Mouse (Mus musculus): Measurements from ENCODE around the gene Zpbp2. TPM values are rescaled to one million over a fixed set of nuclear protein-coding genes. Genes with fewer than 3 reads are reported as not detected.

Zpbp2 gene
- total and polyA plus RNA-seq, 3 experiments = 0.12 to 0.58 TPM; not detected in 1

DNA sequence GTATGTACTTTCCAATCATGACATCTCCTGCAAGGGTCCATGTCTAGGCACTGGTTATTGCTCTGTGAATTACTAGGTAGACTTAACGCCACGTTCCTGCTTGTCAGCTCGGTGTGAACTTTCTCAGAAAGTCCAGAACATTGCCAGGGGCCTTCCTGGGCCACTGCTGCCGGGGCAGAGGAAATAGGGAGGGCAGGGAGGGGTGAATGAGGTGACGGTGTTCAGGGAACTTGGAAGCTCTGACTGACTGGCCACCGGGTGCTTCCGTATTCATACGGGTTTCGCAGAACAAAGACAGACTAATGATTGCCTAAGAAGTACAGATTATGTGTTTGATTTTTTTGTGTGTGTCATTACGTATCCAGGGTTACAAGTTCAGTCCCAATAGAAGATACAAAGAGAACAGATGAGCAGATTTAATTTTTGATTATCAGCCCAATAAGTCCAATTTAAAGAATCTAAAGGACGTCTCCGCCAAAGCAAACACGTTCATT is 13.1 kb downstream of the Zpbp2 start:
- peaks cover 29 to 36% of the 10 kb centered on the region in 2 experiments for H3K27me3 ChIP-seq (ENCODE audit: control insufficient read depth in 1 of 2, insufficient read depth in 2 of 2, low read length in 2 of 2)
- no peak overlapping the region for H3K27ac ChIP-seq (ENCODE audit: control insufficient read depth, low read depth, low read length)
- no peaks in the 10 kb centered on the region for H3K4me1 ChIP-seq (ENCODE audit: control insufficient read depth in 1 of 2, insufficient read depth in 2 of 2, low read length in 2 of 2)
- H3K9ac ChIP-seq (ENCODE audit: control insufficient read depth, low read depth, low read length, poor library complexity, severe bottlenecking) = no peak overlapping the region
- no peak for TF ChIP-seq ZKSCAN1 (IDR thresholded peaks at IDR 0.05; ENCODE audit: low read depth, low read length)
- TF ChIP-seq ZNF384 (IDR thresholded peaks at IDR 0.05; ENCODE audit: low read depth, low read length) = no peak
- TF ChIP-seq TAL1 (IDR thresholded peaks at IDR 0.05; ENCODE audit: low read length) = no peak
- TF ChIP-seq ELF1 (IDR thresholded peaks at IDR 0.05; ENCODE audit: low read depth, low read length) = no peak
- no peak for TF ChIP-seq GATA1 (IDR thresholded peaks at IDR 0.05; ENCODE audit: low read depth, low read length)
- TF ChIP-seq CHD1 (IDR thresholded peaks at IDR 0.05; ENCODE audit: low read depth, low read length) = no peak
- TF ChIP-seq TCF12 (IDR thresholded peaks at IDR 0.05; ENCODE audit: low read depth, low read length) = no peak
- no peaks in the 10 kb centered on the region for H3K9me3 ChIP-seq (replicated peaks; ENCODE audit: insufficient read depth, low read length)
- no peaks in the 10 kb centered on the region for H3K79me2 ChIP-seq (ENCODE audit: control insufficient read depth, insufficient read depth, low read length, poor library complexity)
- H3K36me3 ChIP-seq (ENCODE audit: control insufficient read depth in 1 of 2, insufficient read depth in 2 of 2, low read length in 2 of 2) = no peaks in the 10 kb centered on the region
- no peak for DNase-seq (ENCODE audit: low read depth, low spot score)
- H3K4me3 ChIP-seq (ENCODE audit: control insufficient read depth in 1 of 2, insufficient read depth in 1 of 2, low read depth in 2 of 2, low read length in 2 of 2) = no peak overlapping the region

DNA sequence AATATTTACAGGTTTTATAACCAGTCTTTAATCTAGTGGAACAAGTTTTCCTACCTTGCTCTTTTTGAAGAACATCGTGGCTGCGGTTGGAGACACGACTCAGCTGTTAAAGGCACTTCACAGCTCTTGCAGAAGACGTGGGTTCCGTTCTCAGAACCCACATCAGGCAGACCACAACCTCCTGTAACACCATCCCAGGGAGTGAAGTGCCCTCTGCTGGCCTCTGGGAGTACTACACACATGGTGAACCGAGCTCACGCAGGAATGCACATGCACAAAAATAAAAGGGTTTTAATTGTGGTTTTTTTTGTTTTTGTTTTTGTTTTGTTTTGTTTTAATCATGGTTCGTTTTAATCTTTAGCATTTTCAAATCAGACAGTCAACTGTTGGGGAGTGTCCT is 17.4 kb downstream of the Zpbp2 start:
- no peak overlapping the region for H3K4me3 ChIP-seq (ENCODE audit: control insufficient read depth in 1 of 2, insufficient read depth in 1 of 2, low read depth in 2 of 2, low read length in 2 of 2)
- peaks cover 11 to 19% of the 10 kb centered on the region in 2 experiments for H3K27me3 ChIP-seq (ENCODE audit: control insufficient read depth in 1 of 2, insufficient read depth in 2 of 2, low read length in 2 of 2)
- no peaks in the 10 kb centered on the region for H3K79me2 ChIP-seq (ENCODE audit: control insufficient read depth, insufficient read depth, low read length, poor library complexity)
- H3K4me1 ChIP-seq (ENCODE audit: control insufficient read depth in 1 of 2, insufficient read depth in 2 of 2, low read length in 2 of 2) = no peaks in the 10 kb centered on the region
- TF ChIP-seq CTCF (IDR thresholded peaks at IDR 0.05 in 2 of 3, conservative IDR thresholded peaks at IDR 0.05 in 1 of 3; ENCODE audit: control insufficient read depth in 1 of 3, insufficient read depth in 1 of 3, low read depth in 2 of 3, low read length in 3 of 3, poor library complexity in 1 of 3, severe bottlenecking in 1 of 3) (peak; percentile 55 to 67 (median 57)), SMC3 (IDR thresholded peaks at IDR 0.05; ENCODE audit: low read depth, low read length) (peak; percentile 42), TBP (IDR thresholded peaks at IDR 0.05; ENCODE audit: low read depth, low read length) (no peak), CHD2 (IDR thresholded peaks at IDR 0.05; ENCODE audit: low read length) (no peak), TAL1 (IDR thresholded peaks at IDR 0.05; ENCODE audit: low read length) (no peak), RAD21 (IDR thresholded peaks at IDR 0.05; ENCODE audit: low read depth, low read length) (peak; percentile 40), EP300 (IDR thresholded peaks at IDR 0.05; ENCODE audit: low read depth in 1 of 2, low read length in 2 of 2) (no peak)
- peak; percentile 46 for DNase-seq (ENCODE audit: low read depth, low spot score)
- no peak overlapping the region for H3K9ac ChIP-seq (ENCODE audit: control insufficient read depth, low read depth, low read length, poor library complexity, severe bottlenecking)
- no peak overlapping the region for H3K27ac ChIP-seq (ENCODE audit: control insufficient read depth, low read depth, low read length)
- no peaks in the 10 kb centered on the region for H3K9me3 ChIP-seq (replicated peaks; ENCODE audit: insufficient read depth, low read length)
- H3K36me3 ChIP-seq (ENCODE audit: control insufficient read depth in 1 of 2, insufficient read depth in 2 of 2, low read length in 2 of 2) = no peaks in the 10 kb centered on the region

DNA sequence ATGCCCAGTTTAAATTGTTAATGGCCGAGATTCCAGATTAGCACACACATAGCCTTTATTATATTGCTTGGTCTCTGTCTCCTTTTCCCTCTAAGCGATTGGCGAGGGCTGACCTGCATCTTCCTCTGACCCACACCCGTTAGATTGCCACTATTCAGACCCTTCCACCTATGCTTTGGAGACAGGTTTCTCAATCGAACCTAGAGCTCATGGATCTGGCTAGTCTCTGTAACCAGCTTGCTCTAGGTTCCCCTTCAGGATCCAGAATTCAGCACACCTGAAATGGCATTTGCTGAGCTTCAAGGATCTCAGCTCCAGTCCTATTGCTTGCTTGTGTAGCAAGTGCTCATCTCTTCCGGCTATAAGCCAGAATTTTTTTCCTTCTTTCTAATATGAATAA is 18.6 kb downstream of the Zpbp2 start:
- no peak overlapping the region for H3K27ac ChIP-seq (ENCODE audit: control insufficient read depth, low read depth, low read length)
- no peaks in the 10 kb centered on the region for H3K36me3 ChIP-seq (ENCODE audit: control insufficient read depth in 1 of 2, insufficient read depth in 2 of 2, low read length in 2 of 2)
- no peak overlapping the region for H3K9ac ChIP-seq (ENCODE audit: control insufficient read depth, low read depth, low read length, poor library complexity, severe bottlenecking)
- no peak for DNase-seq (ENCODE audit: low read depth, low spot score)
- H3K27me3 ChIP-seq (ENCODE audit: control insufficient read depth in 1 of 2, insufficient read depth in 2 of 2, low read length in 2 of 2) = peaks cover 11 to 15% of the 10 kb centered on the region in 2 experiments
- H3K79me2 ChIP-seq (ENCODE audit: control insufficient read depth, insufficient read depth, low read length, poor library complexity) = no peaks in the 10 kb centered on the region
- TF ChIP-seq KAT2A (conservative IDR thresholded peaks at IDR 0.05; ENCODE audit: low read depth, low read length) (no peak), CHD1 (IDR thresholded peaks at IDR 0.05; ENCODE audit: low read depth, low read length) (no peak), ZMIZ1 (IDR thresholded peaks at IDR 0.05; ENCODE audit: low read depth, low read length) (no peak)
- H3K9me3 ChIP-seq (replicated peaks; ENCODE audit: insufficient read depth, low read length) = no peaks in the 10 kb centered on the region
- H3K4me3 ChIP-seq (ENCODE audit: control insufficient read depth in 1 of 2, insufficient read depth in 1 of 2, low read depth in 2 of 2, low read length in 2 of 2) = no peak overlapping the region
- H3K4me1 ChIP-seq (ENCODE audit: control insufficient read depth in 1 of 2, insufficient read depth in 2 of 2, low read length in 2 of 2) = no peaks in the 10 kb centered on the region
